Mouse (Mus musculus): ENCODE data around the gene Keap1. TPM values are rescaled to one million over a fixed set of nuclear protein-coding genes. Genes with fewer than 3 reads are reported as not detected.

Keap1 gene
- polyA plus RNA-seq, 1 experiment from 2014 or later = 34.2 TPM

- under 1% methylated on average over 22 of the region's 31 CpGs for WGBS
These were observed 993 bp downstream of the Keap1 start for GRCm38 (mm10) chr9:21238004-21238732.

GRCm38 (mm10) chr9:21237368-21238003 is 1.7 kb downstream of the Keap1 start:
- peaks cover 29% of the 10 kb centered on the region for H3K36me3 ChIP-seq (ENCODE audit: control insufficient read depth, insufficient read depth, low read length)
- whole genome bisulfite sequencing = 12% methylated on average over 19 of the region's 19 CpGs
- H3K9ac ChIP-seq (ENCODE audit: low read depth, low read length) = peak overlapping the region; percentile 90
- peak overlapping the region; percentile 90 for H3K27ac ChIP-seq (ENCODE audit: low read depth, low read length)
- no peaks in the 10 kb centered on the region for H3K9me3 ChIP-seq (ENCODE audit: control insufficient read depth, low read length)
- peak; percentile 20 for ATAC-seq (ENCODE audit: low FRiP score, low TSS enrichment)
- peak overlapping the region; percentile 76 for H3K4me3 ChIP-seq (ENCODE audit: low read length)
- H3K27me3 ChIP-seq (ENCODE audit: control insufficient read depth, insufficient read depth, low read length) = no peaks in the 10 kb centered on the region
- peaks cover 16% of the 10 kb centered on the region for H3K4me1 ChIP-seq (ENCODE audit: control insufficient read depth, insufficient read depth, low read length)
- H3K4me2 ChIP-seq (replicated peaks; ENCODE audit: low read depth, low read length) = peak overlapping the region; percentile 68

More at GRCm38 (mm10) chr9:21238004-21238732, 993 bp downstream of the Keap1 start:
- peak overlapping the region; percentile 68 for H3K4me2 ChIP-seq (replicated peaks; ENCODE audit: low read depth, low read length)
- peak overlapping the region; percentile 90 for H3K27ac ChIP-seq (ENCODE audit: low read depth, low read length)
- peak; percentile 28 for ATAC-seq (ENCODE audit: low FRiP score, low TSS enrichment)
- peaks cover 5% of the 10 kb centered on the region for H3K27me3 ChIP-seq (ENCODE audit: control insufficient read depth, insufficient read depth, low read length)
- H3K36me3 ChIP-seq (ENCODE audit: control insufficient read depth, insufficient read depth, low read length) = peaks cover 24% of the 10 kb centered on the region
- H3K4me3 ChIP-seq (ENCODE audit: low read length) = peak overlapping the region; percentile 76
- peaks cover 3% of the 10 kb centered on the region; the same call in 1 of the 2 replicates for H3K9me3 ChIP-seq (ENCODE audit: control insufficient read depth, low read length)
- H3K9ac ChIP-seq (ENCODE audit: low read depth, low read length) = peak overlapping the region; percentile 90
- H3K4me1 ChIP-seq (ENCODE audit: control insufficient read depth, insufficient read depth, low read length) = peaks cover 16% of the 10 kb centered on the region

GRCm38 (mm10) chr9:21236991-21237367 is 2.2 kb downstream of the Keap1 start:
- Histone ChIP-seq H3K36me3 (ENCODE audit: control insufficient read depth, insufficient read depth, low read length) (peaks cover 31% of the 10 kb centered on the region), H3K9me3 (ENCODE audit: control insufficient read depth, low read length) (no peaks in the 10 kb centered on the region), H3K9ac (ENCODE audit: low read depth, low read length) (peak overlapping the region; percentile 90; the same call in 1 of the 2 replicates), H3K27ac (ENCODE audit: low read depth, low read length) (no peak overlapping the region; the same call in 1 of the 2 replicates), H3K27me3 (ENCODE audit: control insufficient read depth, insufficient read depth, low read length) (no peaks in the 10 kb centered on the region), H3K4me1 (ENCODE audit: control insufficient read depth, insufficient read depth, low read length) (peaks cover 16% of the 10 kb centered on the region), H3K4me3 (ENCODE audit: low read length) (peak overlapping the region; percentile 76), H3K4me2 (replicated peaks; ENCODE audit: low read depth, low read length) (peak overlapping the region; percentile 68)
- ATAC-seq (ENCODE audit: low FRiP score, low TSS enrichment) = no peak
- WGBS = 76% methylated on average over 25 of the region's 25 CpGs

GRCm38 (mm10) chr9:21235341-21235740 is 3.8 kb downstream of the Keap1 start:
- WGBS = 88% methylated on average over 4 of the region's 4 CpGs
- no peak overlapping the region for H3K27ac ChIP-seq (ENCODE audit: low read depth, low read length)
- H3K4me3 ChIP-seq (ENCODE audit: low read length) = no peak overlapping the region
- no peak for ATAC-seq (ENCODE audit: low FRiP score, low TSS enrichment)
- peaks cover 47% of the 10 kb centered on the region for H3K36me3 ChIP-seq (ENCODE audit: control insufficient read depth, insufficient read depth, low read length)
- H3K27me3 ChIP-seq (ENCODE audit: control insufficient read depth, insufficient read depth, low read length) = no peaks in the 10 kb centered on the region
- H3K9me3 ChIP-seq (ENCODE audit: control insufficient read depth, low read length) = no peaks in the 10 kb centered on the region
- peaks cover 16% of the 10 kb centered on the region for H3K4me1 ChIP-seq (ENCODE audit: control insufficient read depth, insufficient read depth, low read length)
- no peak overlapping the region for H3K4me2 ChIP-seq (replicated peaks; ENCODE audit: low read depth, low read length)
- H3K9ac ChIP-seq (ENCODE audit: low read depth, low read length) = no peak overlapping the region

GRCm38 (mm10) chr9:21233805-21234204 is 5.4 kb downstream of the Keap1 start:
- no peak for ATAC-seq (ENCODE audit: low FRiP score, low TSS enrichment)
- WGBS = 86% methylated on average over 28 of the region's 28 CpGs
- peaks cover 58% of the 10 kb centered on the region for H3K36me3 ChIP-seq (ENCODE audit: control insufficient read depth, insufficient read depth, low read length)

GRCm38 (mm10) chr9:21233366-21233765 is 5.8 kb downstream of the Keap1 start:
- Histone ChIP-seq H3K9me3 (ENCODE audit: control insufficient read depth, low read length) (no peaks in the 10 kb centered on the region), H3K9ac (ENCODE audit: low read depth, low read length) (no peak overlapping the region), H3K27ac (ENCODE audit: low read depth, low read length) (no peak overlapping the region), H3K4me1 (ENCODE audit: control insufficient read depth, insufficient read depth, low read length) (peaks cover 9% of the 10 kb centered on the region), H3K36me3 (ENCODE audit: control insufficient read depth, insufficient read depth, low read length) (peaks cover 58% of the 10 kb centered on the region), H3K27me3 (ENCODE audit: control insufficient read depth, insufficient read depth, low read length) (no peaks in the 10 kb centered on the region), H3K4me3 (ENCODE audit: low read length) (no peak overlapping the region), H3K4me2 (replicated peaks; ENCODE audit: low read depth, low read length) (no peak overlapping the region)
- no peak for ATAC-seq (ENCODE audit: low FRiP score, low TSS enrichment)
- WGBS = 93% methylated on average over 29 of the region's 29 CpGs

More at GRCm38 (mm10) chr9:21233805-21234204, 5.4 kb downstream of the Keap1 start:
- H3K4me3 ChIP-seq (ENCODE audit: low read length) = no peak overlapping the region
- no peak overlapping the region for H3K9ac ChIP-seq (ENCODE audit: low read depth, low read length)
- no peaks in the 10 kb centered on the region for H3K9me3 ChIP-seq (ENCODE audit: control insufficient read depth, low read length)
- H3K4me1 ChIP-seq (ENCODE audit: control insufficient read depth, insufficient read depth, low read length) = peaks cover 9% of the 10 kb centered on the region
- no peak overlapping the region for H3K27ac ChIP-seq (ENCODE audit: low read depth, low read length)
- H3K4me2 ChIP-seq (replicated peaks; ENCODE audit: low read depth, low read length) = no peak overlapping the region
- H3K27me3 ChIP-seq (ENCODE audit: control insufficient read depth, insufficient read depth, low read length) = no peaks in the 10 kb centered on the region

GRCm38 (mm10) chr9:21232867-21233266 is 6.3 kb downstream of the Keap1 start:
- Histone ChIP-seq H3K27ac (ENCODE audit: low read depth, low read length) (no peak overlapping the region), H3K27me3 (ENCODE audit: control insufficient read depth, insufficient read depth, low read length) (no peaks in the 10 kb centered on the region), H3K9me3 (ENCODE audit: control insufficient read depth, low read length) (no peaks in the 10 kb centered on the region), H3K4me3 (ENCODE audit: low read length) (no peak overlapping the region), H3K9ac (ENCODE audit: low read depth, low read length) (no peak overlapping the region), H3K4me2 (replicated peaks; ENCODE audit: low read depth, low read length) (no peak overlapping the region), H3K36me3 (ENCODE audit: control insufficient read depth, insufficient read depth, low read length) (peaks cover 58% of the 10 kb centered on the region), H3K4me1 (ENCODE audit: control insufficient read depth, insufficient read depth, low read length) (peaks cover 12% of the 10 kb centered on the region)
- WGBS = 94% methylated on average over 5 of the region's 5 CpGs
- ATAC-seq (ENCODE audit: low FRiP score, low TSS enrichment) = no peak

GRCm38 (mm10) chr9:21231551-21231950 is 7.6 kb downstream of the Keap1 start:
- WGBS = 70% methylated on average over 23 of the region's 23 CpGs
- no peak for ATAC-seq (ENCODE audit: low FRiP score, low TSS enrichment)
- peaks cover 10% of the 10 kb centered on the region; the same call in 1 of the 2 replicates for H3K4me1 ChIP-seq (ENCODE audit: control insufficient read depth, insufficient read depth, low read length)
- H3K27me3 ChIP-seq (ENCODE audit: control insufficient read depth, insufficient read depth, low read length) = no peaks in the 10 kb centered on the region
- no peak overlapping the region for H3K4me2 ChIP-seq (replicated peaks; ENCODE audit: low read depth, low read length)
- no peak overlapping the region for H3K9ac ChIP-seq (ENCODE audit: low read depth, low read length)
- no peak overlapping the region for H3K4me3 ChIP-seq (ENCODE audit: low read length)
- H3K36me3 ChIP-seq (ENCODE audit: control insufficient read depth, insufficient read depth, low read length) = peaks cover 58% of the 10 kb centered on the region
- H3K9me3 ChIP-seq (ENCODE audit: control insufficient read depth, low read length) = no peaks in the 10 kb centered on the region
- no peak overlapping the region for H3K27ac ChIP-seq (ENCODE audit: low read depth, low read length)

GRCm38 (mm10) chr9:21227342-21227741 is 11.8 kb downstream of the Keap1 start:
- peaks cover 10% of the 10 kb centered on the region; the same call in 1 of the 2 replicates for H3K4me1 ChIP-seq (ENCODE audit: control insufficient read depth, insufficient read depth, low read length)
- peaks cover 29% of the 10 kb centered on the region for H3K36me3 ChIP-seq (ENCODE audit: control insufficient read depth, insufficient read depth, low read length)
- WGBS = 16% methylated on average over 16 of the region's 16 CpGs
- peak overlapping the region; percentile 56; the same call in 1 of the 2 replicates for H3K9ac ChIP-seq (ENCODE audit: low read depth, low read length)
- H3K27me3 ChIP-seq (ENCODE audit: control insufficient read depth, insufficient read depth, low read length) = no peaks in the 10 kb centered on the region
- H3K27ac ChIP-seq (ENCODE audit: low read depth, low read length) = no peak overlapping the region
- peak overlapping the region; percentile 31 for H3K4me3 ChIP-seq (ENCODE audit: low read length)
- peak; percentile 65; the same call in 1 of the 2 replicates for ATAC-seq (ENCODE audit: low FRiP score, low TSS enrichment)
- H3K4me2 ChIP-seq (replicated peaks; ENCODE audit: low read depth, low read length) = peak overlapping the region; percentile 43
- no peaks in the 10 kb centered on the region for H3K9me3 ChIP-seq (ENCODE audit: control insufficient read depth, low read length)
